Comparison of ENCODE assay signal across 27 mouse cellular contexts in the genomic region with DNA sequence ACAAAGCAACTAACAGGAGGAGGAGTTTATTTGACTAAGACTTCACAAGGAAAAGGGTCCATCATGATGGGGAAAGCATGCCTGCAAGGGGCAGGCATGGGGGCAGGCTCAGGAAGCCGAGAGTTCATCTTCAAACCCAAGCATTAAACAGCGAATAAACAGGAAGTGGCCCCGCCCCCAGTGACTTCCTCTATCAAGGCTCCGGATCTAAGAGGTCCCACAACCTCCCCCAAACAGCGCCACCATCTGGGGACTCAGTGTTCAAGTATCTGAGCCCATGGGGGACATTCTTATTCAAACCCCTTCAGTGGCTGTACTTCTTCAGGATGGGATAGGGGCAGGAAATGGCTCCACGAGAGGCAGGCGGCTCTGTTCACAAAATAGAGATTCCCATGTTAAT. TPM values are rescaled to one million over a fixed set of nuclear protein-coding genes. Genes with fewer than 3 reads are reported as not detected.
DNase-seq lines count a peak whose midpoint lies in the region; ATAC-seq and TF ChIP-seq lines count a peak whose summit lies in the region.
"Had no signal": no experiment of that assay in that cellular context is flagged by ENCODE, and none has a peak within 500 bp of the region (broad histone marks: within the 10 kb centered on the region; RNA-seq: fewer than 3 reads in every experiment).

No protein-coding gene starts in this region.

- H3K9ac ChIP-seq in heart, adult 2 months (ENCODE audit: low read depth, low read length), result no peak overlapping the region
- H3K9ac ChIP-seq in lung, postnatal 0 days (replicated peaks; ENCODE audit: low read depth), result no peak overlapping the region
- no peak overlapping the region for H3K9ac ChIP-seq in stomach, postnatal 0 days (ENCODE audit: low read length)
- H3K9ac ChIP-seq: embryonic facial prominence, embryonic 15.5 days; hindbrain, embryonic 13.5 days; kidney, embryonic 15.5 days; limb, embryonic 15.5 days; liver, embryonic 14.5 days; lung, embryonic 15.5 days; midbrain, embryonic 12.5 days had no signal

- no peaks in the 10 kb centered on the region for H3K9me3 ChIP-seq in lung, postnatal 0 days (ENCODE audit: low read length)
- no peaks in the 10 kb centered on the region for H3K9me3 ChIP-seq in stomach, postnatal 0 days (ENCODE audit: control insufficient read depth, low read length)
- H3K9me3 ChIP-seq: embryonic facial prominence, embryonic 15.5 days; hindbrain, embryonic 13.5 days; kidney, embryonic 15.5 days; limb, embryonic 15.5 days; lung, embryonic 15.5 days; midbrain, embryonic 12.5 days had no signal

- H3K79me2 ChIP-seq in heart, adult 2 months (replicated peaks; ENCODE audit: control insufficient read depth, insufficient read depth, low read length), result no peaks in the 10 kb centered on the region

- no peak overlapping the region for H3K4me3 ChIP-seq in heart, adult 2 months
- no peak overlapping the region for H3K4me3 ChIP-seq in lung, postnatal 0 days (ENCODE audit: low read depth, low read length)
- no peak overlapping the region for H3K4me3 ChIP-seq in stomach, postnatal 0 days (ENCODE audit: low read depth, low read length)
- H3K4me3 ChIP-seq: embryonic facial prominence, embryonic 15.5 days; hindbrain, embryonic 13.5 days; kidney, embryonic 15.5 days; left cerebral cortex, adult 2 months; limb, embryonic 15.5 days; lung, embryonic 15.5 days; midbrain, embryonic 12.5 days had no signal

- no peaks in the 10 kb centered on the region for H3K36me3 ChIP-seq in heart, adult 2 months (ENCODE audit: control insufficient read depth, insufficient read depth, low read length)
- H3K36me3 ChIP-seq in lung, postnatal 0 days (ENCODE audit: insufficient read depth, low read length), result no peaks in the 10 kb centered on the region; the same call in 1 of the 2 replicates
- H3K36me3 ChIP-seq in stomach, postnatal 0 days (ENCODE audit: control insufficient read depth, insufficient read depth, low read length), result peaks cover 9% of the 10 kb centered on the region

- no peaks in the 10 kb centered on the region for H3K27me3 ChIP-seq in heart, adult 2 months (ENCODE audit: control insufficient read depth, insufficient read depth, low read length)
- no peaks in the 10 kb centered on the region for H3K27me3 ChIP-seq in lung, postnatal 0 days (replicated peaks; ENCODE audit: insufficient read depth, low read length)
- H3K27me3 ChIP-seq in stomach, postnatal 0 days (ENCODE audit: control insufficient read depth, insufficient read depth, low read length), result no peaks in the 10 kb centered on the region
- H3K27me3 ChIP-seq: embryonic facial prominence, embryonic 15.5 days; hindbrain, embryonic 13.5 days; kidney, embryonic 15.5 days; limb, embryonic 15.5 days; lung, embryonic 15.5 days; midbrain, embryonic 12.5 days had no signal

- no peak for ATAC-seq in lung, postnatal 0 days
- ATAC-seq in stomach, postnatal 0 days (ENCODE audit: low FRiP score, low TSS enrichment), result no peak
- ATAC-seq: CD4-positive, CD25-positive, alpha-beta regulatory T cell, adult 4 months; forebrain, embryonic 14.5 days; intestine, embryonic 16.5 days had no signal

- H3K4me2 ChIP-seq in lung, postnatal 0 days (replicated peaks; ENCODE audit: low read depth, low read length), result no peak overlapping the region
- H3K4me2 ChIP-seq in stomach, postnatal 0 days (replicated peaks; ENCODE audit: low read depth), result no peak overlapping the region
- H3K4me2 ChIP-seq: embryonic facial prominence, embryonic 15.5 days; hindbrain, embryonic 13.5 days; kidney, embryonic 15.5 days; limb, embryonic 15.5 days; lung, embryonic 15.5 days; midbrain, embryonic 12.5 days had no signal

- WGBS in heart, adult 2 months, result 62% methylated on average over 7 of the region's 7 CpGs
- 77% methylated on average over 7 of the region's 7 CpGs for WGBS in lung, postnatal 0 days
- WGBS in stomach, postnatal 0 days, result 86% methylated on average over 7 of the region's 7 CpGs

- no peak for TF ChIP-seq POLR2A in heart, adult 2 months (IDR thresholded peaks at IDR 0.05; ENCODE audit: insufficient read depth, low read depth, low read length)

- peaks cover 6% of the 10 kb centered on the region for H3K4me1 ChIP-seq in heart, adult 2 months (ENCODE audit: control insufficient read depth, insufficient read depth, low read length)
- no peaks in the 10 kb centered on the region for H3K4me1 ChIP-seq in lung, postnatal 0 days (ENCODE audit: insufficient read depth, low read depth, low read length)
- no peaks in the 10 kb centered on the region for H3K4me1 ChIP-seq in stomach, postnatal 0 days (replicated peaks; ENCODE audit: control insufficient read depth, insufficient read depth)
- H3K4me1 ChIP-seq: midbrain, embryonic 12.5 days had no signal

- intact Hi-C loops in heart, adult 2 months (cut with DNase I), result no loop called here
- intact Hi-C loops in left cerebral cortex, postnatal 4 days (cut with DNase I), result no loop called here

- H3K27ac ChIP-seq in heart, adult 2 months, result no peak overlapping the region
- no peak overlapping the region for H3K27ac ChIP-seq in lung, postnatal 0 days (ENCODE audit: low read length)
- no peak overlapping the region for H3K27ac ChIP-seq in stomach, postnatal 0 days (replicated peaks)
- H3K27ac ChIP-seq: embryonic facial prominence, embryonic 15.5 days; hindbrain, embryonic 13.5 days; kidney, embryonic 15.5 days; left cerebral cortex, adult 2 months; limb, embryonic 15.5 days; liver, embryonic 14.5 days; lung, embryonic 15.5 days; midbrain, embryonic 12.5 days had no signal

- DNase-seq in heart, adult 2 months, result no peak
- no peak for DNase-seq in heart, adult 8-10 months (ENCODE audit: low spot score)
- no peak for DNase-seq in lung, postnatal 0 days (ENCODE audit: low spot score)
- no peak for DNase-seq in lung, postnatal 14 days
- peak; percentile 49 for DNase-seq in thymus, postnatal 4 days
- no peak for DNase-seq in thymus, postnatal 25 days
- no peak for DNase-seq in stomach, postnatal 0 days (ENCODE audit: low spot score)
- no peak for DNase-seq in left cerebral cortex, postnatal 4 days
- DNase-seq: adrenal gland, postnatal 10 days; cerebellum, adult 9-10 months; gastrocnemius, postnatal 10 days; heart, adult 11 months; heart, postnatal 36 days had no signal

- peak; percentile 35 for TF ChIP-seq CTCF in heart, adult 2 months (IDR thresholded peaks at IDR 0.05)
- TF ChIP-seq CTCF in lung, postnatal 0 days (IDR thresholded peaks at IDR 0.05), result peak; percentile 21; the same call in 1 of the 2 replicates
- TF ChIP-seq CTCF in stomach, postnatal 0 days (IDR thresholded peaks at IDR 0.05; ENCODE audit: low read depth), result peak; percentile 26; the same call in 1 of the 2 replicates

- TF ChIP-seq EP300 in heart, adult 2 months (IDR thresholded peaks at IDR 0.05; ENCODE audit: insufficient read depth, low read depth, low read length), result no peak
- no peak for TF ChIP-seq EP300 in lung, postnatal 0 days (IDR thresholded peaks at IDR 0.05)
- no peak for TF ChIP-seq EP300 in stomach, postnatal 0 days (optimal IDR thresholded peaks at IDR 0.05)

RNA-seq across cellular contexts. Expression of gene Prr5, which starts 23.2 kb away (rescaled TPM):
- 1 to 10 TPM; 2.8 to 4.9 TPM for total RNA-seq in heart, adult 2 months (2021)
- 5.9 and 8.1 TPM in 2 replicates for polyA plus RNA-seq in heart, adult 2 months (2012; rRNA removed)
- total RNA-seq in heart, adult 8-10 months (2022), result 1 to 10 TPM; 2.5 to 4.3 (median 3.1) TPM
- polyA plus RNA-seq in lung, postnatal 0 days (2015; fragmentation: Nextera tagmentation; extraction: Ambion mirVana), result 8.8 and 9.2 TPM in 2 replicates
- 18.2 and 20.3 TPM in 2 replicates for polyA plus RNA-seq in stomach, postnatal 0 days (2015; fragmentation: Nextera tagmentation; extraction: Ambion mirVana)
- total RNA-seq in left cerebral cortex, postnatal 4 days (2021), result 10 to 100 TPM; 16.7 to 18.5 TPM

RNA-seq across cellular contexts. Expression of gene Arhgap8, which starts 27.2 kb away (rescaled TPM):
- 1 to 10 TPM in 1 of 2 experiments, under 1 TPM in 1; 0.70 to 1.5 TPM for total RNA-seq in heart, adult 2 months (2021)
- 1.7 and 1.9 TPM in 2 replicates for polyA plus RNA-seq in heart, adult 2 months (2012; rRNA removed)
- total RNA-seq in heart, adult 8-10 months (2022), result 1 to 10 TPM in 2 of 4 experiments, under 1 TPM in 2; 0.83 to 1.3 (median 1.0) TPM
- polyA plus RNA-seq in lung, postnatal 0 days (2015; fragmentation: Nextera tagmentation; extraction: Ambion mirVana), result 15.9 and 19.4 TPM in 2 replicates
- 20.2 and 22.0 TPM in 2 replicates for polyA plus RNA-seq in stomach, postnatal 0 days (2015; fragmentation: Nextera tagmentation; extraction: Ambion mirVana)
- total RNA-seq in left cerebral cortex, postnatal 4 days (2021), result under 1 TPM; 0.26 to 0.56 TPM
- total RNA-seq: common myeloid progenitor, adult 5-6 weeks; gastrocnemius, postnatal 10 days; left cerebral cortex, adult 2 months; megakaryocyte, adult 5-6 weeks; neutrophil, adult 5-6 weeks had no signal
- polyA plus RNA-seq: CD4-positive, CD25-positive, alpha-beta regulatory T cell, adult 4 months had no signal
